Mouse (Mus musculus) liver, adult 2 months (tissue): Measurements from ENCODE around the gene Agtpbp1.

Experiments
- CTCF ChIP-seq: fragments of 200-500 bp; IDR thresholded peaks from 2 replicates; pipeline ENCODE4 v1.5.1; 2011; ENCODE audit warnings: low read depth, low read length, control low read depth
- POLR2A ChIP-seq: fragments of 200-500 bp; IDR thresholded peaks from 2 replicates; pipeline ENCODE4 v1.6.1; 2011; ENCODE audit warnings: low read length, control low read depth; ENCODE audit not compliant: insufficient read depth; ENCODE audit errors: extremely low read depth

GRCm38 (mm10) chr13:59498191-59498590 is 86.8 kb downstream of the Agtpbp1 start:
- no peak for TF ChIP-seq CTCF
- no peak for TF ChIP-seq POLR2A
